Mouse (Mus musculus) cerebellum, adult 2 months (tissue): ENCODE results near the gene Whrn. TPM values are rescaled to one million over a fixed set of nuclear protein-coding genes. Genes with fewer than 3 reads are reported as not detected.

Experiments used
- DNase-seq, 2 experiments: peaks; one replicate each; pipeline ENCODE4 v3.0.0; 2021
- H3K27ac ChIP-seq: fragments of 200-500 bp; 2 replicates; pipeline ENCODE4 v1.5.1; 2012; ENCODE audit warnings: low read length, control low read depth, inconsistent platforms; ENCODE audit not compliant: insufficient read depth
- H3K27me3 ChIP-seq: fragments of 200-500 bp; 2 replicates; pipeline ENCODE4 v1.6.1; 2012; ENCODE audit warnings: inconsistent platforms, mild to moderate bottlenecking, low read length, moderate library complexity; ENCODE audit not compliant: control insufficient read depth, insufficient read depth
- H3K4me1 ChIP-seq: fragments of 200-500 bp; 2 replicates; pipeline ENCODE4 v1.6.1; 2011; ENCODE audit warnings: low read length; ENCODE audit not compliant: control insufficient read depth, insufficient read depth
- H3K4me3 ChIP-seq: fragments of 200-500 bp; replicated peaks from 2 replicates; pipeline ENCODE3; 2011; ENCODE audit warnings: mild to moderate bottlenecking, low read depth, low read length, control low read depth; ENCODE audit not compliant: insufficient read depth
- CTCF ChIP-seq: fragments of 200-500 bp; IDR thresholded peaks from 2 replicates; pipeline ENCODE4 v1.5.1; 2011; ENCODE audit warnings: low read depth, mild to moderate bottlenecking, control low read depth, low read length, moderate library complexity, borderline replicate concordance; ENCODE audit not compliant: insufficient read depth
- POLR2A ChIP-seq: fragments of 200-500 bp; IDR thresholded peaks from 2 replicates; pipeline ENCODE4 v1.6.1; 2011; ENCODE audit warnings: low read length, control low read depth, borderline replicate concordance; ENCODE audit not compliant: insufficient read depth
- WGBS: fragments of 180-500 bp; shearing (Covaris S2); methylation state at CpG from one replicate; pipeline ENCODE4 v1.1.7; 2018; 5-methylcytosine and 5-hydroxymethylcytosine counted together
- polyA plus RNA-seq: library from polyadenylated mRNA; depleted of rRNA; stranded (reverse); fragments of >200 nt; gene quantifications from 2 replicates; pipeline ENCODE4 v1.2.3, GENCODE M21; 2012

The Whrn gene
- polyA plus RNA-seq, 1 experiment, result 91.9 TPM

DNA sequence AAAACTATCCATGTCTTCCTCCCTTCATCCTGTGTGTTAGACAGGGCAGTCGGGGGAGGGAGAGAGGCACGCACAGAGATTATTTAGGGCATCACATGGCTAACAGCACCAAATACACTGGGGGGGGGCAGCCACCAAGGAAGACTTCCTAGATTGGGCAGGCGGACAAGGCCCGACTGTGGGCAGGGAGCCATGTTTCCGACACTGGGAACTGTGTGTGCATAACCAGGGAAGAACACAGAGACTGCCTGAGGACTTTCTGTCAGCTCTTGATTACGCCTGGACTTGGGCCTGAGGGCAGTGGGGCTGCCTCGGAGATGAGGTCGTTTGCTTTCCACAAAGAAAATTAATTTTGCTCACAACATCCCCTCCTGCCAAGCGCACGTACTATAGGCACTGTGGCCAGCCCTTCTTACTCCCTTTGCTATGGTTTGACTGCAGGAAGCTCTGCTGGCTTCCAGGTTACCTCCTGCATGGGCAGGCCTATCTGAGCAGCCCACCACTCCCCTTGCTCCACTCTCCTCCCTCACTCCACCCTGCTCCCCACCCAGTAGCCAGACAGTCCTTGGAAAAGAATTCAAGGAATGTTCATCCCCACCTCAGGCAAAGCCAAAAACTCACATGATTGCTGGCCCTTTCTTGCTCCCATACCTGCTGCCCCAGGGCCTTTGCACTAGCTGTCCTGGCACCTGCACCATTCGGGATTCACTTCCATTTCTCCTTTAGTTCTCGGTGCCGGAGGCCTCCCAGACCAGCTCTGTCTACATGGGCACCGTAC is 75.5 kb downstream of the Whrn start:
- no peaks in the 10 kb centered on the region for H3K27me3 ChIP-seq
- DNase-seq, result no peak
- H3K4me3 ChIP-seq, result no peak overlapping the region
- H3K27ac ChIP-seq, result no peak overlapping the region
- 56% methylated on average over 14 of the region's 14 CpGs for WGBS
- TF ChIP-seq CTCF, result no peak
- no peak for TF ChIP-seq POLR2A
- H3K4me1 ChIP-seq, result peaks cover 15% of the 10 kb centered on the region

DNA sequence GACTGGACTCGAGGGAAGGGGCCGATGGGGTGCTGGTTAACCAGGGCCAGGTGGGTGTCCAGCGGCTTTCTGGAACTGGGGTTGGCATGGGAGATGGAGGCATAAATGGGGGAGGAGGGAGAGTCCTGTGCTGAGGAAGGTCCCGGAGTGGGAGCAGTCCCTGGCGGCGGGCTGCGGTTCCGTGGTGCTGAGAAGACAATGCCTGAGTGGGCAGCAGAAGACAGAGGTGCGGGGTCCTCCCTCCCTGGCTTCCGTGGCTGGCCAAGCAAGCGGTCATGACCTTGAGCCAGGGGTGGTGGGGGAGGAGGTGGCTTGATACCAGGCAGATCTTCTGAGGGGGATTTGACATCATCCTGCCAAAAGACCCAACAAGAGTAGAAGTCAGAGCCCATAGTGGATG is 77.5 kb downstream of the Whrn start:
- TF ChIP-seq POLR2A, result no peak
- TF ChIP-seq CTCF, result no peak
- no peak overlapping the region for H3K27ac ChIP-seq
- no peak for DNase-seq
- WGBS, result 76% methylated on average over 11 of the region's 11 CpGs
- no peak overlapping the region for H3K4me3 ChIP-seq
- H3K27me3 ChIP-seq, result no peaks in the 10 kb centered on the region
- H3K4me1 ChIP-seq, result peaks cover 6% of the 10 kb centered on the region

DNA sequence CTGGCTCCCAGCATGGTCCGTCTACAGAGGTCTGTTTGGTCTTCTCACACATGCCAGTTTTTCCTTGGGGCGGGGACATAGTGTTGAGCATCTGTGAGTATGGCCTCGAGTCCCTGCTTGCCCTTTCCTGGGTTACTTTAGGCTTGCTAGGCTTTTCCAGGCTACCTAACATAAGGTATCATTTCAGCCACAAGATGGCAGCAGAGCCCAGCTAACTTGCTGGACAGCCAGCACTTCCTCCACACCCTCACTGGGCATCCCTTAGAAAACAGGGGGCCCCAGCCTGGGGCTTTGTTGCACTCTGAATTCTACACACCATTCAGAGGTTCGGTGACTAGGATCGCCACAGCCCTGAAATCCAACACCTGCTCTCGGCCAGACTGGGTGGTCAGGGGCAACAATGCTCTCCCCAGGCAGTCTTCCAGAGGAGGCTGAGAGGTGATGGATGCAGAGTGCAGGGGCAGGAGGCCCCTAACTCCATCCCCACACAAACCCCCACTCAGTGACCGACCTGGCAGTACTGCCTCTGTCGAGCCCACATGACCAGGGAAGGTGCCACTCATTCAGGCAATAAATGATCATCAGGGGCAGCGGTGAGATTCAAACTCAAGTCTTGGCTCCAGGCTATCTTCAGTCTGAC is 78.4 kb downstream of the Whrn start:
- 20% methylated on average over 9 of the region's 9 CpGs for WGBS
- no peak for TF ChIP-seq POLR2A
- TF ChIP-seq CTCF, result peak; percentile 78
- no peaks in the 10 kb centered on the region for H3K4me1 ChIP-seq

DNA sequence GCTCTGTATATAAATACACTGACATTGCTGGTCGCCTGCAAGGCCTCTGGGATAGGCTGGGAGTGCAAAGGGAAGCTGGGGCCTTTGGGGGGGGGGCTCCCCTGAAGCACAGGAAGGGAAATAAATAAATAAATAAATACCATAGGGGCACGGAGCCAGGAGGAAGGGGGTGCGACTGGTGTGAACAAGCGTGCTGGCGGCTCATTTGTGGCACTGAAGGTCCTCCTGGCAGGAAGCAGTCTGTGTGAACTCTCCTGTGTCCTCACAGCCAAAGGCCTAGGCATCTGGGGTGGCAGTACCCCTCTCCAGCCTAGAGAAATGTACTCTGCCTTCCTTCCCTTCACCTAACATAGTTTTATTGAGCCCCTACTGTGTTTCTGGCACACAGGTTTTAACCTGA is 80.8 kb downstream of the Whrn start:
- Histone ChIP-seq H3K27me3 (no peaks in the 10 kb centered on the region), H3K27ac (no peak overlapping the region), H3K4me3 (no peak overlapping the region), H3K4me1 (no peaks in the 10 kb centered on the region)
- WGBS, result 64% methylated on average over 5 of the region's 5 CpGs
- TF ChIP-seq POLR2A, result no peak
- TF ChIP-seq CTCF, result no peak
- DNase-seq, result no peak

More for the DNA sequence above, 78.4 kb downstream of the Whrn start:
- DNase-seq, result peak; percentile 70 to 73
- H3K27ac ChIP-seq, result no peak overlapping the region
- no peaks in the 10 kb centered on the region for H3K27me3 ChIP-seq
- H3K4me3 ChIP-seq, result no peak overlapping the region

DNA sequence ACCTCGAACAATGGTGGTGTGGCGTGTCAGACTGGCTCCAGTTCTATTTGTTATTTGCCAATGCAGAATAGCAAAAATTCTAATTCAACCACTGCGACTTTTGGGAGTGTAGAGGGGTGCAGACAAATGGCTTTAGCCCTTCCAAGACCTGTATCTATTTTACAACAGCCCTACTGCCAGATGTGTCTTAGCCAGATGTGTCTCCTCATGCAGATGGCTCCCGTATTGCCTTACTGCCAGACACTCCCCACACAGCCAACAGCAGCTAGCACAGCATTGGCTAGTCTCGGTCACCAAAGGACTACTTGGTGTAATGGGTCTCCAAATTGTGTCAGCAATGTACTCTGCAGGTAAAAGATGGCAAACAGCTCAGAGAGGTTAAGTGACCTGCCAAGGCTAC is 84.6 kb downstream of the Whrn start:
- Histone ChIP-seq H3K27ac (no peak overlapping the region), H3K27me3 (no peaks in the 10 kb centered on the region), H3K4me1 (no peaks in the 10 kb centered on the region), H3K4me3 (no peak overlapping the region)
- TF ChIP-seq CTCF, result no peak
- TF ChIP-seq POLR2A, result no peak
- WGBS, result 65% methylated on average over 5 of the region's 5 CpGs
- no peak for DNase-seq

DNA sequence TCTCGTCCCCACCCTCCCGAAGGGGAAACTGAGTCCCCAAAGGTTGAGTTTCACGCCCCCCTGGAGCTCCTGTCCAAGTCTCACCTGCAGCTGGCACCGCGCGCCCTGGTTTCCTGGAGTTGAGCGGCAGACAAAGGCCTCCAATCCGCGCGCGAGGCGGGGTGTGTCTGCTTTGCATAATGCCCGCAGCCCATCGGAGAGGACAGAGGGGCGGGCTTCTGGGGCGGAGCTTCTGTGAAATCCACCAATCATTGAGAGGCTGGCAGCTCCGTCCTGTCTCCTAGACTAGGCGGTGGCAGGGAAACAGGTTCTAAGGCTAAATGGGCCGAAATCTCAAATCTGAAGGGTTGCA is 85.2 kb downstream of the Whrn start:
- H3K4me3 ChIP-seq, result peak overlapping the region; percentile 55
- under 1% methylated on average over 19 of the region's 19 CpGs for WGBS
- no peak overlapping the region for H3K27ac ChIP-seq

DNA sequence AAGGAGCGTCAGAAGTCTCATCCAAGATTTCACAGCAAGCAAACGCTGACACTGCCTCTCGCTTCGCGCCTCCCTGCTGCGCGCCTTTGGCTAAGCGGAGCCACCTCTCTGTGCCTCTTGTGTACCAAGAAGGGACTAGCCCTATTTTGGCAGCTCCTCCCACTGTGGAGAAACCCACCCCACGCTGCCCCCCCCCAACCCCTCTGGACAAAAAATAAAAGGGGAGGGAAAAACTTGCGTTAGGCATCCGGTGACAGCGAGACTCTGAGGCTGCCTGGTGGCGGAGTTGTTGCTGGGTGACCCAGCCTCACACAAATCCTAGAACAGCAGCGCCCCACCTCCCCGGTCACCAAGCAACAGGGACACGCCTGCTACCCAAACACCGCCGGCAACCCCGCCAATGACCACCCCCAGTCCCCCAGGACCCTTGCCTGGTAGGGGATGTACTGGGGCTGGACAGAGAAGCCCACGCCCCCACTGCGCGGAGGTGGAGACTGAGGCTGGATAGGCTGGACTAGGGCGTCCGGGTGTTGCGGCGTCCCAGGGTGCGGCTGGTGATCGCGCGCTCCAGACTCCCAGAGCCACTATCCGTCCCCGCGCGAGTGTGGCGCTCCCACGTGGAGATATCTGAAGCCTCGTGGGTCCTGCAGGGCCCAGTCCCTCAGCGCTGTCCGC is 85.7 kb downstream of the Whrn start:
- TF ChIP-seq CTCF (no peak), POLR2A (no peak)
- Histone ChIP-seq H3K27ac (no peak overlapping the region), H3K27me3 (no peaks in the 10 kb centered on the region), H3K4me1 (no peaks in the 10 kb centered on the region), H3K4me3 (peak overlapping the region; percentile 55)
- under 1% methylated on average over 39 of the region's 39 CpGs for WGBS
- peak; percentile 40 to 46 for DNase-seq

More for the DNA sequence above, 85.2 kb downstream of the Whrn start:
- DNase-seq, result peak; percentile 69 to 76
- TF ChIP-seq CTCF, result no peak
- no peak for TF ChIP-seq POLR2A
- H3K4me1 ChIP-seq, result no peaks in the 10 kb centered on the region
- no peaks in the 10 kb centered on the region for H3K27me3 ChIP-seq
